10 mouse cellular contexts compared by ENCODE assay signal in the genomic region with DNA sequence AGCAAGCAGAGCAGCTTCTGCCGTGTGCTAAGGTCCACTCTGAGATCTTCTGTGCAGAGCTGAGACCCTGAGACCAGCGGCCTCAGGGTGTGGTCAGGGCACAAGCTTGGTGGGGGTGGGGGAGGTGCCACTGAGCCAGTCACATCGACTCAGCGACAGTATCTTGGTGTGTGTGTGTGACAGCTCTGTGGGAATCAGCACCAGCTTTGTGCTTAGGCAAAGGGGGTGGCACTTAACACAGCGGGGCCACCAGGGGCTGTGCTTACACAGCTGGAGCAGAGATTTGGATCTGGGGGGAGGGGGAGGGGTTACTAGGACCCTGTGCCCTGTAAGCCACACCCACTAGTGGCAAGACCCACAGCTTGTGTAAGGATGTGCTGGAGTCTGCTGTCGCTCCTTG.
DNase-seq lines count a peak whose midpoint lies in the region; ATAC-seq and TF ChIP-seq lines count a peak whose summit lies in the region.
"Had no signal": no experiment of that assay in that cellular context is flagged by ENCODE, and none has a peak within 500 bp of the region (broad histone marks: within the 10 kb centered on the region; RNA-seq: fewer than 3 reads in every experiment).

No protein-coding gene starts in this region.

- peaks cover 28% of the 10 kb centered on the region for H3K4me1 ChIP-seq in embryonic facial prominence, embryonic 12.5 days
- H3K4me1 ChIP-seq in intestine, embryonic 14.5 days (replicated peaks; ENCODE audit: control insufficient read depth, insufficient read depth, low read length), result peaks cover 22% of the 10 kb centered on the region
- peaks cover 52% of the 10 kb centered on the region for H3K4me1 ChIP-seq in neural tube, embryonic 13.5 days (replicated peaks)

- no peak for TF ChIP-seq CTCF in layer of hippocampus, adult 2 months (conservative IDR thresholded peaks at IDR 0.05)

- WGBS in embryonic facial prominence, embryonic 12.5 days, result 26% methylated on average over 6 of the region's 6 CpGs
- 27% methylated on average over 6 of the region's 6 CpGs for WGBS in intestine, embryonic 14.5 days
- WGBS in neural tube, embryonic 13.5 days, result 25% methylated on average over 6 of the region's 6 CpGs

- 0 out of 2 replicates have a peak overlapping the region, but pooled peaks have one; percentile 9 for H3K4me2 ChIP-seq in embryonic facial prominence, embryonic 12.5 days (replicated peaks)
- H3K4me2 ChIP-seq in intestine, embryonic 14.5 days (ENCODE audit: low read length), result no peak overlapping the region
- 0 out of 2 replicates have a peak overlapping the region, but pooled peaks have one; percentile 9 for H3K4me2 ChIP-seq in neural tube, embryonic 13.5 days

- peaks cover 76% of the 10 kb centered on the region for H3K36me3 ChIP-seq in embryonic facial prominence, embryonic 12.5 days
- H3K36me3 ChIP-seq in intestine, embryonic 14.5 days (ENCODE audit: control insufficient read depth, insufficient read depth, low read length), result peaks cover 81% of the 10 kb centered on the region
- peaks cover 78% of the 10 kb centered on the region for H3K36me3 ChIP-seq in neural tube, embryonic 13.5 days

- no peak for ATAC-seq in embryonic facial prominence, embryonic 12.5 days (ENCODE audit: insufficient number of reproducible peaks, insufficient read depth, low FRiP score, low TSS enrichment)
- ATAC-seq in intestine, embryonic 14.5 days (replicated peaks; ENCODE audit: low FRiP score, low TSS enrichment, low read depth), result 0 out of 2 replicates have a peak, but pooled peaks have one; percentile 10
- ATAC-seq in neural tube, embryonic 13.5 days (ENCODE audit: low read depth), result peak; percentile 17
- no peak for ATAC-seq in monocyte, adult 5-6 weeks (replicated peaks; ENCODE audit: insufficient number of reproducible peaks, low FRiP score, low TSS enrichment, poor library complexity, severe bottlenecking)

- H3K9me3 ChIP-seq in embryonic facial prominence, embryonic 12.5 days, result no peaks in the 10 kb centered on the region
- no peaks in the 10 kb centered on the region for H3K9me3 ChIP-seq in intestine, embryonic 14.5 days (ENCODE audit: control insufficient read depth, low read length)
- no peaks in the 10 kb centered on the region for H3K9me3 ChIP-seq in neural tube, embryonic 13.5 days

- no peak for DNase-seq in layer of hippocampus, adult 2 months (ENCODE audit: low spot score in 2 of 2)
- DNase-seq in layer of hippocampus, adult 18-20 months (ENCODE audit: low spot score in 2 of 2), result no peak
- DNase-seq in intestine, embryonic 14.5 days (ENCODE audit: low spot score), result no peak
- no peak for DNase-seq in urinary bladder, postnatal 36 days (ENCODE audit: low spot score in 2 of 2)
- no peak for DNase-seq in cerebellum, postnatal 14 days
- DNase-seq: kidney, adult 11 months had no signal

- peak overlapping the region; percentile 36; the same call in 1 of the 2 replicates for H3K27ac ChIP-seq in layer of hippocampus, adult 2 months
- peak overlapping the region; percentile 81 for H3K27ac ChIP-seq in embryonic facial prominence, embryonic 12.5 days
- peak overlapping the region; percentile 70; the same call in 1 of the 2 replicates for H3K27ac ChIP-seq in intestine, embryonic 14.5 days (ENCODE audit: low read depth)
- peak overlapping the region; percentile 92 for H3K27ac ChIP-seq in neural tube, embryonic 13.5 days (replicated peaks)
- H3K27ac ChIP-seq: liver, embryonic 14.5 days had no signal

- no peak overlapping the region for H3K9ac ChIP-seq in embryonic facial prominence, embryonic 12.5 days
- no peak overlapping the region for H3K9ac ChIP-seq in intestine, embryonic 14.5 days (ENCODE audit: low read length)
- 0 out of 2 replicates have a peak overlapping the region, but pooled peaks have one; percentile 26 for H3K9ac ChIP-seq in neural tube, embryonic 13.5 days
- H3K9ac ChIP-seq: liver, embryonic 14.5 days had no signal

- no peak overlapping the region for H3K4me3 ChIP-seq in layer of hippocampus, adult 2 months
- no peak overlapping the region for H3K4me3 ChIP-seq in embryonic facial prominence, embryonic 12.5 days
- no peak overlapping the region for H3K4me3 ChIP-seq in intestine, embryonic 14.5 days (ENCODE audit: low read depth, low read length)
- no peak overlapping the region for H3K4me3 ChIP-seq in neural tube, embryonic 13.5 days

- no peaks in the 10 kb centered on the region for H3K27me3 ChIP-seq in embryonic facial prominence, embryonic 12.5 days
- no peaks in the 10 kb centered on the region for H3K27me3 ChIP-seq in intestine, embryonic 14.5 days (replicated peaks; ENCODE audit: control insufficient read depth, insufficient read depth, low read length)
- H3K27me3 ChIP-seq in neural tube, embryonic 13.5 days, result no peaks in the 10 kb centered on the region

Comparison
In these comparisons a context has a peak if more than half of its experiments do, and no peak if none do; other contexts are left out.
1. H3K27ac ChIP-seq: peak in every context shown above with its lines; median percentile 92 in neural tube, embryonic 13.5 days; 81 in embryonic facial prominence, embryonic 12.5 days; 70 in intestine, embryonic 14.5 days; 36 in layer of hippocampus, adult 2 months.
2. ATAC-seq: peak in intestine, embryonic 14.5 days (single experiment) and neural tube, embryonic 13.5 days (single experiment); none in embryonic facial prominence, embryonic 12.5 days (single experiment) and monocyte, adult 5-6 weeks (single experiment).